Mouse (Mus musculus): Measurements from ENCODE around the gene Dusp14. TPM values are rescaled to one million over a fixed set of nuclear protein-coding genes. Genes with fewer than 3 reads are reported as not detected.
A peak's percentile ranks its signal among the peaks of the same experiment; 100 is the strongest.

Dusp14 gene
- total RNA-seq, 4 experiments from 2014 or later, result 27.2 to 33.1 (median 30.7) TPM

- DNase-seq (ENCODE audit: low spot score in 2 of 2), result peak; percentile 57 to 66
Measured at GRCm38 (mm10) chr11:84066927-84067645, 2.0 kb downstream of the Dusp14 start.

GRCm38 (mm10) chr11:84066071-84066481 is 3.0 kb downstream of the Dusp14 start:
- no peak for DNase-seq (ENCODE audit: low spot score in 2 of 2)

GRCm38 (mm10) chr11:84063631-84064209 is 5.3 kb downstream of the Dusp14 start:
- DNase-seq (ENCODE audit: low spot score in 2 of 2), result no peak

- DNase-seq (ENCODE audit: low spot score in 2 of 2), result no peak
Measured at GRCm38 (mm10) chr11:84062805-84063204, 6.3 kb downstream of the Dusp14 start.

GRCm38 (mm10) chr11:84061881-84062280 is 7.2 kb downstream of the Dusp14 start:
- no peak for DNase-seq (ENCODE audit: low spot score in 2 of 2)

- no peak for DNase-seq (ENCODE audit: low spot score in 2 of 2)
Measured at GRCm38 (mm10) chr11:84060635-84061034, 8.4 kb downstream of the Dusp14 start.

- DNase-seq (ENCODE audit: low spot score in 2 of 2), result no peak
Measured at GRCm38 (mm10) chr11:84059784-84060183, 9.3 kb downstream of the Dusp14 start.

GRCm38 (mm10) chr11:84057418-84057817 is 11.6 kb downstream of the Dusp14 start:
- DNase-seq (ENCODE audit: low spot score in 2 of 2), result no peak

GRCm38 (mm10) chr11:84053524-84054163 is 15.4 kb downstream of the Dusp14 start:
- peak; percentile 59 to 76 for DNase-seq (ENCODE audit: low spot score in 2 of 2)

- DNase-seq (ENCODE audit: low spot score in 2 of 2), result no peak
Measured at GRCm38 (mm10) chr11:84053055-84053454, 16.0 kb downstream of the Dusp14 start.

- peak in 1 of 2 experiments; percentile 40 for DNase-seq (ENCODE audit: low spot score in 2 of 2)
Measured at GRCm38 (mm10) chr11:84048411-84048810, 20.6 kb downstream of the Dusp14 start.

- no peak for DNase-seq (ENCODE audit: low spot score in 2 of 2)
Measured at GRCm38 (mm10) chr11:84047270-84047669, 21.8 kb downstream of the Dusp14 start.

GRCm38 (mm10) chr11:84044988-84045387 is 24.1 kb downstream of the Dusp14 start:
- no peak for DNase-seq (ENCODE audit: low spot score in 2 of 2)

- peak; percentile 68 to 78 for DNase-seq (ENCODE audit: low spot score in 2 of 2)
Measured at GRCm38 (mm10) chr11:84042808-84043762, 26.0 kb downstream of the Dusp14 start.

GRCm38 (mm10) chr11:84040621-84041020 is 28.4 kb downstream of the Dusp14 start:
- DNase-seq (ENCODE audit: low spot score in 2 of 2), result no peak

- no peak for DNase-seq (ENCODE audit: low spot score in 2 of 2)
Measured at GRCm38 (mm10) chr11:84033671-84034070, 35.4 kb downstream of the Dusp14 start.

- no peak for DNase-seq (ENCODE audit: low spot score in 2 of 2)
Measured at GRCm38 (mm10) chr11:84032559-84032958, 36.5 kb downstream of the Dusp14 start.

- DNase-seq (ENCODE audit: low spot score in 2 of 2), result peak in 1 of 2 experiments; percentile 68
Measured at GRCm38 (mm10) chr11:84031971-84032370, 37.1 kb downstream of the Dusp14 start.

- peak in 1 of 2 experiments; percentile 60 for DNase-seq (ENCODE audit: low spot score in 2 of 2)
Measured at GRCm38 (mm10) chr11:84028271-84029028, 40.6 kb downstream of the Dusp14 start.

GRCm38 (mm10) chr11:84027231-84027630 is 41.8 kb downstream of the Dusp14 start:
- no peak for DNase-seq (ENCODE audit: low spot score in 2 of 2)
